Mouse (Mus musculus): ENCODE data around the gene Bco2.

DNA sequence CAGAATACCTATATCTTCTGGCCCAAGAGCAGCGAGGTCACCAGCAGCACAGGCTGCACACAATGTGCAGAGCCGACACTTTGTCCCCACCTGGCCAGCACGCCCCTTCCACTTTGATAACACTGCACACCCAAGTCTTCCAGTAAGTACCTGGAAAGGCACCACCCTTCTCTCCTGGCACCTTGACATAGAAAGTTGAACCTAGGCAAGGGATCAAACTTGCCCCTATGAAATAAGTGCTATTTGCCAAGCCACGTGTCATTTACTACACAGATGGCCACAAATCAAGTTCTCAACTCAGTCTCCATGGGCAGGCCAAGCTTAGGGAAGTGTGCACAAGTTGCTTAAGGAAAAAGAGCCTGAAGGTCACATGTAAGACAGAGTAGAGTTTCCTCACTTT lies 32.0 kb upstream of the Bco2 start:
- TF ChIP-seq CTCF (IDR thresholded peaks at IDR 0.05; ENCODE audit: low read depth, low read length), result no peak
- no peak for TF ChIP-seq POLR2A (IDR thresholded peaks at IDR 0.05; ENCODE audit: borderline replicate concordance, low read depth, low read length)
